Mouse (Mus musculus) kidney, postnatal 0 days (tissue): Measurements from ENCODE around the gene Cklf. TPM values are rescaled to one million over a fixed set of nuclear protein-coding genes. Genes with fewer than 3 reads are reported as not detected.
A peak's percentile ranks its signal among the peaks of the same experiment; 100 is the strongest.
"Not testable (repeated sequence)": the region's sequence is repeated elsewhere in the genome, so short reads cannot be mapped to it uniquely, and the experiment has no call there.

Experiments
- ATAC-seq: fragments of 200-750 bp; cut with Nextera tagmentation; replicated peaks from 2 replicates; pipeline ENCODE4 v1.8.0; 2017; ENCODE audit warnings: low read depth, moderate number of reproducible peaks, moderate TSS enrichment, moderate library complexity; ENCODE audit not compliant: low FRiP score
- DNase-seq: peaks from one replicate; pipeline ENCODE4 v3.0.0-alpha.2; 2016; ENCODE audit warnings: low spot score
- H3K27ac ChIP-seq: fragments of 300-500 bp; sonication (generic); 2 replicates; pipeline ENCODE4 v1.5.1; 2014; ENCODE audit warnings: mild to moderate bottlenecking
- H3K27me3 ChIP-seq: fragments of 300-500 bp; sonication (generic); 2 replicates; pipeline ENCODE4 v1.6.1; 2014; ENCODE audit warnings: low read length, mixed read lengths; ENCODE audit not compliant: insufficient read depth
- H3K36me3 ChIP-seq: fragments of 300-500 bp; sonication (generic); 2 replicates; pipeline ENCODE4 v1.6.1; 2014; ENCODE audit warnings: low read length, mixed read lengths; ENCODE audit not compliant: insufficient read depth
- H3K4me1 ChIP-seq: fragments of 300-500 bp; sonication (generic); replicated peaks from 2 replicates; pipeline ENCODE4 v1.6.1; 2014; ENCODE audit warnings: antibody characterized with exemption, low read length, mixed read lengths; ENCODE audit not compliant: insufficient read depth
- H3K4me2 ChIP-seq: fragments of 300-500 bp; sonication (generic); 2 replicates; pipeline ENCODE4 v1.6.1; 2014; ENCODE audit warnings: mild to moderate bottlenecking, low read length, moderate library complexity, mixed read lengths
- H3K4me3 ChIP-seq: fragments of 300-500 bp; sonication (generic); replicated peaks from 2 replicates; pipeline ENCODE4 v1.5.1; 2014; ENCODE audit warnings: low read depth, low read length
- H3K9ac ChIP-seq: fragments of 300-500 bp; sonication (generic); 2 replicates; pipeline ENCODE4 v1.6.1; 2014; ENCODE audit warnings: low read depth, low read length
- H3K9me3 ChIP-seq: fragments of 300-500 bp; sonication (generic); replicated peaks from 2 replicates; pipeline ENCODE4 v1.6.1; 2016; ENCODE audit warnings: low read length, inconsistent platforms, mixed read lengths
- CTCF ChIP-seq: IDR thresholded peaks from 2 replicates; pipeline ENCODE4 v1.5.1; 2016; ENCODE audit warnings: antibody characterized with exemption, low read depth, mild to moderate bottlenecking, moderate library complexity
- WGBS: fragments of 180-500 bp; shearing (Covaris S2); extraction: QIAGEN DNeasy Blood & Tissue Kit; methylation state at CpG from one replicate; pipeline ENCODE4 v1.1.7; 2014; 5-methylcytosine and 5-hydroxymethylcytosine counted together
- polyA plus RNA-seq: library from polyadenylated mRNA; unstranded; fragments of >200 nt; fragmentation: Nextera tagmentation; extraction: Ambion mirVana; gene quantifications from 2 replicates; pipeline ENCODE4 v1.2.1, GENCODE M21; 2015

Gene Cklf
- polyA plus RNA-seq, 1 experiment from 2014 or later: 33.4 TPM

DNA sequence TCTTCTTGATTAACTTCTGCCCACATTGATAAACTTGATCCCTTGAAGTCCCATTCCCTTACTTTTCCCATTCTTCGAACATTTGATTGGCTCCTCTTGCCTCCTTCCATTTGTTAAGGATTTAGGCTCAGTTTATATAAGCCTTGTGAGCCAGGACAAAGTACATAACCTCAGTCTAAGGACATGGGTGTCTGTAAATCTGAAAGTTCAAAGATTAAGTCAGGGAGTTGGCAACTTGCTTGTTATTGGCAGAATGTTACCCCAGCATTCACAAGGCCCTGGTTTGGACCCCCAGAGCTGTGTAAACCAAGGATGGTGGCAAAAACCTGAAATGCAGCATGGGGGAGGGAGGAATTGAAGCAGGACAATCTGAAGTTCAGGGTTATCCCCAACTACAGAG lies 43.7 kb downstream of the Cklf start:
- WGBS: 80% methylated on average over 1 of the region's 1 CpGs
- H3K4me3 ChIP-seq: no peak overlapping the region
- H3K9ac ChIP-seq: no peak overlapping the region
- H3K9me3 ChIP-seq: no peaks in the 10 kb centered on the region
- no peak for TF ChIP-seq CTCF
- no peak for ATAC-seq
- no peak for DNase-seq
- H3K4me2 ChIP-seq: no peak overlapping the region
- H3K27ac ChIP-seq: no peak overlapping the region
- H3K36me3 ChIP-seq: no peaks in the 10 kb centered on the region
- no peaks in the 10 kb centered on the region for H3K4me1 ChIP-seq
- no peaks in the 10 kb centered on the region for H3K27me3 ChIP-seq

DNA sequence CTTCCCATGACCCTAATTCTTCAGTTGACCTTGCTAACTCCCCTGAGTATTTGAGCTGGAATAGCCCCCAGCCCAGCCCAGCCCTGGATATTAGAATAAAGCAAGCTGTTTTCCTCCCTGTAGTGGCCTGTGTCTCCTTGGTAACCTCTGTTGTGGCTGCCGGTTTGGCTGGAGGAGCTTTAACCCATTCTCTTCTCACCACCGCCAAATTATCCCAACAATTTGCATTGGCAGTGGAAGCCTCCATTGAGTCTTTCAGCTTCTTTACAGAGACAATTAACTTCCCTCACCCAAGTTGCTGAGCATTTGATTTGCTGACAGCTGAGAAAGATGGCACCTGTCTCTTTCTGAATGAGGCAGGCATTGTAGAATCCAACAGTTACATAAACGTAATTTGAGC lies 50.9 kb downstream of the Cklf start:
- H3K4me1 ChIP-seq, H3K36me3 ChIP-seq, H3K4me2 ChIP-seq, ATAC-seq, H3K9ac ChIP-seq, H3K4me3 ChIP-seq, H3K27me3 ChIP-seq, H3K27ac ChIP-seq, H3K9me3 ChIP-seq: not testable (repeated sequence)
- WGBS: 17% methylated on average over 3 of the region's 3 CpGs
- peak; percentile 27 for DNase-seq

DNA sequence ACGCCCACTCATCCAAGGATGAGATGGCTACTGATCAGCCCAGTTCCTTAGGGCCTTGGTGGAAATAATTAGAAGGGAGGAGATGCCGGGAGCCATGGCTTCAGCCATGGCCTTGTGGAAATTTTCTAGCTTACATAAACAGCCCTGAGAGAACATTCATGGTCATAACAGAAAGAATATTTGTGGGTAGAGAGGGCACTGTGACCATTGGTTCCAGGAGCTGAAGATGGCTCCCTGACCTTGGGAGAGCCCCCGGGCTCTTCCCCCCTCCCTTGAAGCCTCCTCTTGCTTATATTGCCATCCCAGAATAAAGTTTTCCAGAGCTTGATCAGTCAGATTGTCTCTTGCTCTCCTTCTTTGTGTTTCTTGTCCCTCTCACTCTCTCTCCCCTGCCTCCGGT lies 51.9 kb downstream of the Cklf start:
- H3K4me2 ChIP-seq, DNase-seq, H3K36me3 ChIP-seq, H3K4me3 ChIP-seq, H3K9me3 ChIP-seq, H3K27ac ChIP-seq, H3K9ac ChIP-seq, H3K4me1 ChIP-seq, H3K27me3 ChIP-seq, ATAC-seq: not testable (repeated sequence)
- WGBS: 88% methylated on average over 4 of the region's 4 CpGs

DNA sequence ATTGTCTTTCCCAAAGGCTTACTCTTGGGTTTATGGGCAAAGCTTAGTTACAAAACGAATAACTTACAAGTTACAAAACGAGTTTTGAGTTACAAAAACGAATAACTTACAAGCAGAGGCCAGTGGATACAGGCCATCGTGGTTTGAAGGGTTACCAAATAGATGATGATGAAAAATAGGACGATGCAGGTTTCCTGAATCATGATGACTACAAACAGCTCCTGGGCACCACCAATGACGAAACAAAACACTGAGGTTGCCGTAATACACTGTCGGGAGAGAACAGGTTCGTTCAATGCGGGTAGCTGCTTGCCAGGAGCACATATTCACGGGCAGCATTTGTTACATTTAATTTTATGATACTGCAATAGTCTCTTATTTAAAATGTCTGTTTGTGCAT lies 54.3 kb downstream of the Cklf start:
- Histone ChIP-seq H3K9ac (no peak overlapping the region), H3K36me3 (no peaks in the 10 kb centered on the region), H3K27ac (no peak overlapping the region), H3K4me3 (no peak overlapping the region), H3K9me3 (no peaks in the 10 kb centered on the region), H3K4me2 (no peak overlapping the region), H3K4me1 (no peaks in the 10 kb centered on the region), H3K27me3 (no peaks in the 10 kb centered on the region)
- ATAC-seq: no peak
- WGBS: 84% methylated on average over 11 of the region's 11 CpGs
- no peak for TF ChIP-seq CTCF
- DNase-seq: no peak

DNA sequence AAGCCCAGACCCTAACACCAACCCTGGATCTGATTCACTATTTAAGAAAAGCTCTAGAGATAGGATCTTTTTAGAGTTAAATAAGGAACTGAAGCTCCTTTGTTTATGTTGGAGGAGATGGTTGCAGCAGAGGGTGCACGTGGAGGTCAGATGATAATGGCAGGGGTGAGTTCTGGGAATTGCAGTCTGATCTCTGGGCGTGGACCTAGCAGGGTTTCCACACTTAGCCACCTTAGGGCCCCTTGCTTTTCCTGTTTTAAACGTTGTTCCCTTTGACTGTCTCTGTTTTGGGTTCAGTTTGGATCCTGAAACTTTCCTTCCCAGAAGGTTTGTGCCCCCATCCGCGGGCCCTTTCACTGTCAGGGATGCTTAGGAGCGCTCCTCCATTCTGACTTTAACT lies 57.7 kb downstream of the Cklf start:
- not testable (repeated sequence) for ATAC-seq, H3K27ac ChIP-seq, H3K9me3 ChIP-seq, H3K4me3 ChIP-seq, H3K4me2 ChIP-seq, H3K27me3 ChIP-seq, H3K36me3 ChIP-seq, H3K9ac ChIP-seq, DNase-seq, H3K4me1 ChIP-seq
- WGBS: 45% methylated on average over 6 of the region's 6 CpGs

DNA sequence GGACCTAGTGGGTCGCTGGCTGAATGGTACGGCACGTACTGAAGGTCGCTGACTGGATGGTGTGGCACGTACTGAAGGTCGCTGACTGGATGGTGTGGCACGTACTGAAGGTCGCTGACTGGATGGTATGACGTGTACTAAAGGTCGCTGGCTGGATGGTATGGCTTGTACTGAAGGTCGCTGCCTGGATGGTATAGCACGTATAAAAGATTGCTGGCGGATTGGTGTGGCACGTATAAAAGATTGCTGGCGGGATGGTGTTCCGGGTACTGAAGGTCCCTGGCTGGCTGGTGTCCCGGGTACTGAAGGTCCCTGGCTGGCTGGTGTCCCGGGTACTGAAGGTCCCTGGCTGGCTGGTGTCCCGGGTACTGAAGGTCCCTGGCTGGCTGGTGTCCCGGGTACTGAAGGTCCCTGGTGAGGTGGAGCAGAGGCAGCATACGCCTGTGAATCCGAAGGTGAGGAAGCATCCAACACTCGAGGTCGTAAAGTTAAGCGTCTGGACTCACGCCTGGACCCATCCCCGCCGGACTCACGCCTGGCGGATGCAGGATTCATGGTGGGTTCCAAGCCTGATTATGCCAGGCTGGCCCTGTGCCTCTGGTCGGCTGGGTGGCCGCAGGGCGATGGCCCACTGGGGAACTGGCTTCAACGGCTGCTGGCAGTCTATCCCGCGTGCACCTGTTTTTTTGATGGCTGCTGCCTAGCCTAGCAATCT lies 58.9 kb downstream of the Cklf start, which contains the start of the genes Gm45711 and Cmtm1:
Gene Gm45711, minus strand, starts transcription at position 641 of the 715 bp plus-strand sequence.
Gene Cmtm1, minus strand, starts transcription at position 705 of the 715 bp plus-strand sequence.
- not testable (repeated sequence) for H3K36me3 ChIP-seq, H3K9me3 ChIP-seq, DNase-seq, ATAC-seq, H3K9ac ChIP-seq, H3K4me2 ChIP-seq, H3K4me3 ChIP-seq, H3K27me3 ChIP-seq, H3K4me1 ChIP-seq, H3K27ac ChIP-seq
- 89% methylated on average over 33 of the region's 36 CpGs for WGBS

DNA sequence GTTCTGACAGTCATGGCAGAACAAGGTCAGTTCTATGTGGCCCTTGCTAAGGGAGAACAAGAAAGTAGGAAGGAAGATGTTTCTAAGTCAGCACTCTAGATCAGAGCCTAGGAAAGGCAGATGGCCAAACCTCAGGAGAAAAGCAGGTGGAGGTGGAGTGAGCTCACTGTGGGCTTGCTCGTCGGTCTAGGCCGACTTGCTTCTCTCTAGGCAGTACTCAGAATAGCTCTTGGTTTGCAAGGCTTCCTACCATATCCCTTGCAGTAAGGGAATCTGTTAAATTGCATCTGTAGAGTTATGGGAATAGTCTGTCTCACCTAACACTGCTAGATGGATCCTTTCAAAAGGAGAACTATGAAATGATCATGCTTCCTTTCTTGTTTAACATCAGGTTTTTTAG lies 61.4 kb downstream of the Cklf start:
- WGBS: 89% methylated on average over 3 of the region's 3 CpGs
- not testable (repeated sequence) for H3K4me3 ChIP-seq, H3K9me3 ChIP-seq, H3K36me3 ChIP-seq, DNase-seq, H3K27ac ChIP-seq, H3K4me1 ChIP-seq, ATAC-seq, H3K27me3 ChIP-seq, H3K4me2 ChIP-seq, H3K9ac ChIP-seq
